Mouse (Mus musculus) bone marrow, adult 2 months (tissue): ENCODE data around the gene Angel1.

Experiments used
- CTCF ChIP-seq: fragments of 200-500 bp; IDR thresholded peaks from 2 replicates; pipeline ENCODE4 v1.5.1; 2011; ENCODE audit warnings: low read length, control low read depth; ENCODE audit not compliant: control insufficient read depth, insufficient read depth
- POLR2A ChIP-seq: fragments of 200-500 bp; IDR thresholded peaks from 2 replicates; pipeline ENCODE4 v1.6.1; 2011; ENCODE audit warnings: low read depth, mild to moderate bottlenecking, control low read depth, low read length, borderline replicate concordance; ENCODE audit not compliant: control insufficient read depth

GRCm38 (mm10) chr12:86690700-86691485 lies 35.4 kb downstream of the Angel1 start:
- TF ChIP-seq POLR2A (no peak), CTCF (no peak)
